Mouse (Mus musculus) subcutaneous adipose tissue, adult 2 months (tissue): ENCODE results near the gene Gm9117. TPM values are rescaled to one million over a fixed set of nuclear protein-coding genes. Genes with fewer than 3 reads are reported as not detected.

Experiments used
- polyA plus RNA-seq: library from polyadenylated mRNA; depleted of rRNA; stranded (reverse); fragments of >200 nt; gene quantifications from 2 replicates; pipeline ENCODE4 v1.2.3, GENCODE M21; 2012; ENCODE audit warnings: low replicate concordance; rRNA removed

Gene Gm9117
- polyA plus RNA-seq, result not detected in 2 replicates

GRCm38 (mm10) chr3:93943443-93943842 lies at the start of gene Gm9117:
Gene Gm9117 (minus strand): TSS chr3:93943543.

GRCm38 (mm10) chr3:93961214-93961613 lies 17.9 kb upstream of the Gm9117 start, which contains the start of gene Tdpoz5:
Gene Tdpoz5 (minus strand): TSS chr3:93961314.

Other genes with a start within 250 kb of the Gm9117 start
- not detected in 2 replicates for gene Gm5773, start 170.5 kb downstream of the Gm9117 start, polyA plus RNA-seq
- gene Tdpoz4, start 147.1 kb downstream of the Gm9117 start, polyA plus RNA-seq, result not detected in 2 replicates
- not detected in 2 replicates for gene Tdpoz3, start 117.5 kb downstream of the Gm9117 start, polyA plus RNA-seq
- not detected in 2 replicates for gene Tdpoz5, start 17.8 kb upstream of the Gm9117 start, polyA plus RNA-seq
- gene Gm9125, start 111.3 kb upstream of the Gm9117 start, polyA plus RNA-seq, result not detected in 2 replicates
- not detected in 2 replicates for gene Gm10697, start 129.1 kb upstream of the Gm9117 start, polyA plus RNA-seq
- gene Gm10696, start 234.7 kb upstream of the Gm9117 start, polyA plus RNA-seq, result not detected in 2 replicates